29 mouse cellular contexts compared by ENCODE assay signal in the genomic region with DNA sequence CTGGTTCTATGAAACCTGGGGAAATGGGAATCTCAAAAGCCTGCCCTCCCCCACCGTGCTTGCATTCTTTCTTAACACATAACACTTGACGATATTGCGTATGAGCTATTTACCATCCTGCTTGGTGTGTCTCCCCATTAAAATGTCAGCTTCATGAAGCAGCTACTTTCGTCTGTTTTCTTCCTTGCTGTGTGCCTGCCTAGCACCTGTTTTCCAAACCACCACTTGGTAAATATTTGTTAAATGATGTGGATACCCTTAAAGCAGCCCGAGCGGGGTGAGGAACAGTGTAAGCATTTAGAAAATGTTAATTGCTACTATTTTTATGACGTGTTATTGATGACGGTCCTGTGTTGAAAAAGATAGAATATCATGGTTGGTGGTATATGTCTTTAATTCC. TPM values are rescaled to one million over a fixed set of nuclear protein-coding genes. Genes with fewer than 3 reads are reported as not detected.
DNase-seq lines count a peak whose midpoint lies in the region; ATAC-seq lines count a peak whose summit lies in the region.
"Had no signal": no experiment of that assay in that cellular context is flagged by ENCODE, and none has a peak within 500 bp of the region (broad histone marks: within the 10 kb centered on the region; RNA-seq: fewer than 3 reads in every experiment).

No protein-coding gene starts in this region.

- no peak overlapping the region for H3K27ac ChIP-seq in heart, embryonic 15.5 days
- H3K27ac ChIP-seq: embryonic facial prominence, embryonic 10.5 days; embryonic facial prominence, embryonic 13.5 days; forebrain, embryonic 12.5 days; forebrain, embryonic 15.5 days; gastrocnemius, adult 2 months; hindbrain, embryonic 14.5 days; hindbrain, postnatal 0 days had no signal

- no peaks in the 10 kb centered on the region for H3K36me3 ChIP-seq in heart, embryonic 15.5 days
- H3K36me3 ChIP-seq: embryonic facial prominence, embryonic 10.5 days; embryonic facial prominence, embryonic 13.5 days; forebrain, embryonic 12.5 days; forebrain, embryonic 15.5 days; G1E; heart, embryonic 12.5 days had no signal

- no peak for DNase-seq in heart, adult 11 months
- DNase-seq in lung, postnatal 14 days: peak; percentile 1
- DNase-seq in lung, postnatal 25 days (ENCODE audit: low spot score): no peak
- DNase-seq in forelimb bud, embryonic 11.5 days (ENCODE audit: low read depth, low spot score): peak; percentile 6
- DNase-seq in right cerebral cortex, adult 2 months (ENCODE audit: low spot score in 2 of 2): no peak
- DNase-seq: adrenal gland, adult 2 months; adrenal gland, postnatal 14 days; cerebellum, adult 11-12 months; cerebellum, adult 8-10 months; cerebellum, postnatal 10 days; cerebellum, postnatal 36 days; embryo, embryonic 11 days; gastrocnemius, adult 2 months; gastrocnemius, postnatal 14 days; heart, adult 18-20 months; heart, postnatal 14 days; heart, postnatal 4 days had no signal

- H3K9me3 ChIP-seq in heart, embryonic 15.5 days (replicated peaks): no peaks in the 10 kb centered on the region
- H3K9me3 ChIP-seq: embryonic facial prominence, embryonic 10.5 days; embryonic facial prominence, embryonic 13.5 days; forebrain, embryonic 12.5 days; forebrain, embryonic 15.5 days; G1E; heart, embryonic 12.5 days had no signal

- H3K4me1 ChIP-seq in heart, embryonic 15.5 days (replicated peaks): no peaks in the 10 kb centered on the region; the same call in 1 of the 2 replicates
- H3K4me1 ChIP-seq: embryonic facial prominence, embryonic 10.5 days; embryonic facial prominence, embryonic 13.5 days; forebrain, embryonic 12.5 days; forebrain, embryonic 15.5 days; heart, embryonic 12.5 days had no signal

- no peaks in the 10 kb centered on the region for H3K27me3 ChIP-seq in heart, embryonic 15.5 days
- H3K27me3 ChIP-seq: CH12.LX; embryonic facial prominence, embryonic 13.5 days; forebrain, embryonic 12.5 days; forebrain, embryonic 15.5 days; heart, embryonic 12.5 days had no signal

- 54% methylated on average over 8 of the region's 8 CpGs for WGBS in heart, embryonic 15.5 days

- ATAC-seq in heart, embryonic 15.5 days (replicated peaks; ENCODE audit: insufficient number of reproducible peaks, insufficient read depth, low FRiP score, low read depth): no peak
- ATAC-seq: forebrain, embryonic 15.5 days; hindbrain, postnatal 0 days; inflammation-experienced regulatory T-cells, adult 6 months had no signal

- H3K4me2 ChIP-seq in heart, embryonic 15.5 days: 0 out of 2 replicates have a peak overlapping the region, but pooled peaks have one; percentile 4
- H3K4me2 ChIP-seq: embryonic facial prominence, embryonic 13.5 days; forebrain, embryonic 12.5 days; forebrain, embryonic 15.5 days; heart, embryonic 12.5 days; hindbrain, embryonic 14.5 days had no signal

- no peak overlapping the region for H3K4me3 ChIP-seq in heart, embryonic 15.5 days
- H3K4me3 ChIP-seq: embryonic facial prominence, embryonic 10.5 days; embryonic facial prominence, embryonic 13.5 days; erythroblast, embryonic 14.5 days; forebrain, embryonic 12.5 days; forebrain, embryonic 15.5 days; gastrocnemius, adult 2 months; heart, embryonic 12.5 days had no signal

- no peak overlapping the region for H3K9ac ChIP-seq in heart, embryonic 15.5 days
- H3K9ac ChIP-seq: embryonic facial prominence, embryonic 13.5 days; forebrain, embryonic 12.5 days; forebrain, embryonic 15.5 days; heart, embryonic 12.5 days; hindbrain, embryonic 14.5 days had no signal

RNA-seq across cellular contexts. Expression of a gene that starts 44.4 kb away (rescaled TPM):
- 10.4 and 17.6 TPM in 2 replicates for polyA plus RNA-seq in heart, embryonic 15.5 days (2015; fragmentation: Nextera tagmentation; extraction: Ambion mirVana)
- polyA plus RNA-seq: G1E had no signal

Comparison
In these comparisons a context has a peak if more than half of its experiments do, and no peak if none do; other contexts are left out.
1. DNase-seq: peak in lung, postnatal 14 days (single experiment) and forelimb bud, embryonic 11.5 days (single experiment); none in heart, adult 11 months (single experiment), lung, postnatal 25 days (single experiment) and right cerebral cortex, adult 2 months (0 of 2).